Comparison of ENCODE assay signal across 8 mouse cellular contexts in genomic region chr12:113222121-113222636, GRCm38 (mm10). TPM values are rescaled to one million over a fixed set of nuclear protein-coding genes. Genes with fewer than 3 reads are reported as not detected.
A peak's percentile ranks its signal among the peaks of the same experiment; 100 is the strongest.
DNase-seq lines count a peak whose midpoint lies in the region; ATAC-seq and TF ChIP-seq lines count a peak whose summit lies in the region.

No protein-coding gene starts in this region.

- DNase-seq in A20 (ENCODE audit: low read depth, low spot score) = peak; percentile 98
- DNase-seq in liver = peak; percentile 88
- peak; percentile 82 to 95 for DNase-seq in monocyte, adult 2 months (ENCODE audit: low read depth in 1 of 2, low spot score in 2 of 2)
- peak; percentile 90 to 94 for DNase-seq in spleen, postnatal 14 days (ENCODE audit: low spot score in 2 of 2)

- 1% methylated on average over 8 of the region's 8 CpGs for WGBS in bone marrow, adult 2 months
- WGBS in heart, embryonic 12.5 days = 15% methylated on average over 8 of the region's 8 CpGs
- 14% methylated on average over 8 of the region's 8 CpGs for WGBS in kidney, embryonic 16.5 days

- peak; percentile 70 for ATAC-seq in erythroid progenitor cell, adult 5-6 weeks (replicated peaks; ENCODE audit: low FRiP score, poor library complexity, severe bottlenecking)
- ATAC-seq in heart, embryonic 12.5 days (ENCODE audit: insufficient number of reproducible peaks, low FRiP score) = peak; percentile 51
- ATAC-seq in kidney, embryonic 16.5 days (ENCODE audit: low FRiP score, low TSS enrichment) = peak; percentile 62

- TF ChIP-seq POLR2A in bone marrow, adult 2 months (IDR thresholded peaks at IDR 0.05; ENCODE audit: borderline replicate concordance, control insufficient read depth, low read depth, low read length) = no peak

- H3K9me3 ChIP-seq in heart, embryonic 12.5 days (replicated peaks) = no peaks in the 10 kb centered on the region
- no peaks in the 10 kb centered on the region for H3K9me3 ChIP-seq in kidney, embryonic 16.5 days (ENCODE audit: low read length)

- peak overlapping the region; percentile 27 for H3K4me3 ChIP-seq in bone marrow, adult 2 months (replicated peaks; ENCODE audit: control insufficient read depth, low read depth, low read length)
- no peak overlapping the region for H3K4me3 ChIP-seq in heart, embryonic 12.5 days
- H3K4me3 ChIP-seq in kidney, embryonic 16.5 days (ENCODE audit: low read length) = no peak overlapping the region

- no peaks in the 10 kb centered on the region for H3K27me3 ChIP-seq in heart, embryonic 12.5 days (replicated peaks)
- no peaks in the 10 kb centered on the region for H3K27me3 ChIP-seq in kidney, embryonic 16.5 days (ENCODE audit: insufficient read depth, low read length)

- peaks cover 4% of the 10 kb centered on the region for H3K4me1 ChIP-seq in bone marrow, adult 2 months (ENCODE audit: control insufficient read depth, insufficient read depth, low read length)
- 0 out of 2 replicates have a peak, but pooled peaks cover 3% of the 10 kb centered on the region for H3K4me1 ChIP-seq in heart, embryonic 12.5 days (replicated peaks)
- H3K4me1 ChIP-seq in kidney, embryonic 16.5 days (ENCODE audit: insufficient read depth, low read length) = no peaks in the 10 kb centered on the region

- no peaks in the 10 kb centered on the region for H3K36me3 ChIP-seq in heart, embryonic 12.5 days
- H3K36me3 ChIP-seq in kidney, embryonic 16.5 days (ENCODE audit: insufficient read depth, low read length) = no peaks in the 10 kb centered on the region

- H3K9ac ChIP-seq in heart, embryonic 12.5 days = no peak overlapping the region
- no peak overlapping the region for H3K9ac ChIP-seq in kidney, embryonic 16.5 days (replicated peaks; ENCODE audit: low read length)

- H3K27ac ChIP-seq in bone marrow, adult 2 months (ENCODE audit: control insufficient read depth, insufficient read depth, low read depth, low read length, poor library complexity) = no peak overlapping the region
- H3K27ac ChIP-seq in heart, embryonic 12.5 days (ENCODE audit: poor library complexity, severe bottlenecking) = no peak overlapping the region
- H3K27ac ChIP-seq in kidney, embryonic 16.5 days (ENCODE audit: low read length) = no peak overlapping the region

- H3K4me2 ChIP-seq in heart, embryonic 12.5 days = peak overlapping the region; percentile 40; the same call in 1 of the 2 replicates
- no peak overlapping the region for H3K4me2 ChIP-seq in kidney, embryonic 16.5 days (replicated peaks; ENCODE audit: low read depth, low read length)

- peak; percentile 97 for TF ChIP-seq CTCF in bone marrow, adult 2 months (IDR thresholded peaks at IDR 0.05; ENCODE audit: control insufficient read depth, insufficient read depth, low read length)

RNA-seq across cellular contexts. Expression of gene Tmem121, which starts 36.4 kb away (rescaled TPM):
- not detected in 2 replicates for polyA plus RNA-seq in bone marrow, adult 2 months (2011; ENCODE audit: insufficient read depth, insufficient read length, low replicate concordance, missing spikeins)
- not detected in 2 replicates for total RNA-seq in erythroid progenitor cell, adult 5-6 weeks (2015; ENCODE audit: low replicate concordance)
- not detected in 2 replicates for total RNA-seq in erythroid progenitor cell, adult 5-6 weeks (2017; ENCODE audit: low replicate concordance)
- polyA plus RNA-seq in heart, embryonic 12.5 days (2016; fragmentation: Nextera tagmentation; extraction: Ambion mirVana) = 2.0 and 2.1 TPM in 2 replicates
- 8.6 and 10.9 TPM in 2 replicates for polyA plus RNA-seq in kidney, embryonic 16.5 days (2015; fragmentation: Nextera tagmentation; extraction: Ambion mirVana)
